Mouse (Mus musculus) cerebellum, adult 11 months (tissue): ENCODE measurements around the gene Eif2s2.
A peak's percentile ranks its signal among the peaks of the same experiment; 100 is the strongest.

Source experiments
- DNase-seq: peaks from one replicate; pipeline ENCODE4 v3.0.0; 2022

Gene Eif2s2

DNA sequence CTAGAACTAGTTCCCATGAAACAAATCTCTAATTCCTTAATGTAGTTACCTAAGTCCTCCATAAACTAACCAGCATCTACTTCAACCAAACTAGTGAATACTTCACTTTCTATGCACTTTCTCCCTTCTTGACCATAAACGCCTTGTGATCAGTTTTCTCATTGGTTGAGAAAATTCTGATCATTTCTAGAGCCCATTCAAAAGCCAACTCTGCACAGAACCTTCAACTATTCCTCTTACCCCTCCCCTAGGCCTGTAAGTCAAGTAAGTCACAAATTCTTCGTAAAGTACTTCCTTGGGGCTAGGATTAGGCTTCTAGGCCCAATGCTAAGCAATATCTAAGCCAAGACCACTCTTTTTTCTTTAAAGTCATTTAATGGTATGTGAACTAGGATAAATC lies 1.1 kb downstream of the Eif2s2 start:
- no peak for DNase-seq

DNA sequence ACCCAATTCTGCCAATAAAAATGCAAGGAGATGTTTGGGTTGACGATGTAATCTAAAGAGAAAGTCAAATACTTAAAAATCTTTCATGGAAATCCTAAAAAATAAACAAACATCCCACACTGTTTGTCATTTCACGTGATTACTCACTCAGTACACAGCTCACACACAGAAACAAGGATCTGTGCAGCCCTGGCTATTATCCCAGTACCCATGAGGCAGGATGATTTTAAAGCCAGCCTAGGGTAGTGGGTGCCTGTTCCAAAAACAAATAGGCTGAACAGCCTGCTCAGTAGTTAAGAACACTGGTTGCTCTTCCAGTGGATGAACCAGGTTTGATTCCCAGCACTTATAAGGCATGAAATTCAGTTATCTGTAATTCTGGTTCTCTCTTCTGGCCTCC lies 16.1 kb downstream of the Eif2s2 start:
- DNase-seq: no peak

DNA sequence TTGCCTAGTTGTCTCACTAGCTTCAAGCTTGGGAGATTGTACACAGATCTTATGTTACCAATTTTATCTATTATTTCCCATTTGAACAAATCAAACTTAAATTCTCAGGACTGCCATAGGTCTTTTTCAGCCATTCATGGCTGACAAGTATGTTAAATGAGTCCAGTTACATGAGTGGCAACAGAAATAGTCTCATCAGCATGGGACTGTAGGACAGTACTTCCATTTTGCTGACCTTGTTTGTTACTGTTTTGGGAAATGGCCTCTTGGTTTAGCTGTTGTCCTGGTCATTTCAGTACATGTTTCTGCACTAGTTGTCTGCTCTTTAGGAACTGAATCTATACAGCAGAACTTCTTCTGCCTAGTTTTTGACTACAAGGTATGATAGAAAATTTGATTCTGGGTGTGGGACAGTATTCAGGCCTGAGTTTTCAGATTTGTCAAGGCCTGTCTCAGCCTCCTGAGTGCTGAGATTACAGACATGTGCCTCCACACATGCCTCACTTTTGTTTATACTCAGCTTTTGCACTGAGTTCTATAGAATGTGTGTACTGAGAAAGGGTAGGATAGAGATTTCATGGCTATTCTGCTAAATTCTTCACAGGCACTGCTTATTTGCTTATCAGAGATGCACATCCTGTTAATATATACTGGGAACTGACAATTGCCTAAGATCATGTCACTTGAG lies 22.6 kb downstream of the Eif2s2 start:
- no peak for DNase-seq

DNA sequence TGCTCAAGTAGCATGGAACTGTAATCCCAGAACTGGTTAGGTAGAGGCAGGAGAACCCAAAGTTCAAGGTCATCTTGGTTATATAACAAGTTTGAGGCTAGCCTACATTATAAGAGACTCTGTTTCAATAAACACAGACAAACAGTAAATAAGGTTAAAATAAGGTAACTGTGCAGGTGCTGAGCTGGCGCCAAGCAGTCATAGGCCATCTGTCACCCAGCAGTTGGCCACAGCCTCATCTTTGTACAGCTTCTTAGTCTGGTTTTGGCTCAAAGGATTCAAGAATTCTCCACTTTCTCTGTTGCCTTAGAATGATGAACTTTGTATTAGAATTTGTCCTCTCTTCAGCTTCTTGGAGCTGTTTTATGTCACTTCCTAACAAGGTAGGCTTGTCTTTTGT lies 24.6 kb downstream of the Eif2s2 start:
- DNase-seq: peak; percentile 78

DNA sequence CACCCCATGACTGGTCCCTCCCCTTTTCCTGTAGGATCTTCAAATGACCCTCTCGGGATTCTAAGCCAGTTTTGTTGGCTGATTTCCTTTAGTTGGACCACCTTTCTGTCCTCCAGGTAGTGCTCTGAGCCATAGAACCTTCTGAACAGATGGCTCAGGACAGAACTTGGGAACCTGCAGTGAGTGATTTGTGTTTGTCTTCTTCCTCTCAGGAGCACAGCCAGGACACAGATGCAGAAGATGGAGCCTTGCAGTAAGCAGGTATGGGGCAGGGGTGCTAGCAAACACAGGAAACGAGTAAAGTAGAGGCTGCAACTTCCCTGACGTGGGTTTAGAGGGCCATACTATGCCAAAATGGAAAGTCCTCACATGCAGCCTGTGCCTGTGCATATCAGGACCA lies 27.0 kb downstream of the Eif2s2 start:
- no peak for DNase-seq

DNA sequence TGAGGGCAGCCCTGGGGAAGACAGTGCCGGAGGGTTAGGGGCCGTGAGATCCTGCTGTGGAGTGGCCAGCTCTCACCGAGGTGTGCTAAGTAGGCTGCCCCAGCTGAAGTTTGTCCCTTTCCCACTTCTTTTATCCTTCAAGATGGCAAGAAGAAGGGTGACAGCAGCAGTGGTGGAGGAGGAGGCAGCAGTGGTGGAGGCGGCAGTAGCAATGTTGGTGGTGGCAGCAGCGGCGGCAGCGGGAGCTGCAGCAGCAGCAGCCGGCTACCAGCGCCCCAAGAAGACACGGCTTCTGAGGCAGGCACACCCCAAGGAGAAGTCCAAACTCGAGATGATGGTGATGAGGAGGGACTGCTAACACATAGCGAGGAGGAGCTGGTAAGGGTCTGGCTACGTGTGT lies 29.1 kb downstream of the Eif2s2 start:
- DNase-seq: no peak

DNA sequence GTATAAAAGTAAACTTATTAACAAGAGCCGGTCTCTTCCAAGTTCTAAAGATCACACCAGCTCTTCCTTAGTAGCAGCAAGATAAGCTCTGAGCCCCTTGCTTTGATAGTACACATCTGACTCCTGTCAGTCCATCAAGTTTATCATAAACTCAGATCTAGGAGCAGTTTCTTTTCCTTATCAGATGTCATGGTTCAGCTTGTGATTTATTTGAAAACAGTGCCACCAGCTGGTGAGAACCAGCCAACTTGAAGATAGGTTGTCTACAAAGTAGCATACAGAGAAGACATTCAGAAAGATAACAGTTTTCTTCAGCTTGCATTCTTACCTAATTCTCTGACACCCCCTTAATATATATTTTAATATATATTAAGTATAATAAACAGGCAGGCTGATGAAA lies 37.4 kb downstream of the Eif2s2 start:
- peak; percentile 60 for DNase-seq

GRCm38 (mm10) chr2:154848086-154848485 lies 44.6 kb downstream of the Eif2s2 start:
- DNase-seq: no peak

DNA sequence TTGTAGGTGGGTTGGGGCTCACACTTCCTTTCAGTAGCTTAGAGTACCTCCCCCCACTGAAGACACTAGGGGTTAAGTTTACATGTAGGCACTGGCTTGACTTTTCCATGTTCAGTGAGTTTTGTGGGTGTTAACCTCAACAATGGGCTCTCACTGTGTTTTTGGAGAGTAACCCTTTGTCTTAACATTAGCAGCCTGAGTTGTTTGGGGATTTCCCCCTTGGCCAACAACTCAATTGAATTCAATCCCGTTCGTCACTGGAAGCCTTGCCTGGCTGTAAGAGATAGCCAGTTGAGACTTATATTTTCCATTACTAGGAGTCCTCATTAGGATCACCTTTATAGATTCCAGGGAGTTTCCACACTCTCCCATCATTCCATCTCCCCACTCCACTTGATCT lies 56.2 kb downstream of the Eif2s2 start:
- DNase-seq: no peak

GRCm38 (mm10) chr2:154834149-154834865 lies 58.4 kb downstream of the Eif2s2 start:
- peak; percentile 48 for DNase-seq

DNA sequence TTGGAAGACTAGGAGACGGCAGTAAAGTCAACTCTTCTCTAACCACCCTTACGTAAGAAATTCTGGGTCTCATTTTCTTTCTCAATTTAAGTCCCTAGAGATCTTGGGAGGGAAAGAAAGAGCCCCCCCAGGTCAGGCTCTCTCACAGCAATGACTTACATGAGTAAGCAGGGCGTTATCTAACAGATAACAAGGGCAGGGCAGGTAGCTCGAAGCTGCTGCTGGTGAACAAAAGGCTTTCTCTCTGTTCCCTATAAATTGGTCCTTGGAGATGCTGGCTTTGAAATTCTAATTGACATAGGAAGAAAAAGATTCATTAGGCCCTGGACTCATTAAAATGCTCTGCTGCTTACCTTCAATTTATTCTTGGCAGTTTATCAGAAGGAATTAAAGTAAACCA lies 60.3 kb downstream of the Eif2s2 start:
- no peak for DNase-seq

GRCm38 (mm10) chr2:154827521-154827920 lies 65.2 kb downstream of the Eif2s2 start:
- DNase-seq: no peak

GRCm38 (mm10) chr2:154826054-154826538 lies 66.6 kb downstream of the Eif2s2 start:
- no peak for DNase-seq
